Mouse (Mus musculus) CD4-positive helper T cell, adult 2 months (primary cell): ENCODE data around the gene Tenm3.

ENCODE experiments used
- DNase-seq: peaks from one replicate; pipeline ENCODE4 v3.0.0-alpha.2; 2012; ENCODE audit warnings: low read depth, missing footprints, low spot score

Tenm3 gene

GRCm38 (mm10) chr8:48670387-48670786 lies 173.4 kb downstream of the Tenm3 start:
- no peak for DNase-seq

DNA sequence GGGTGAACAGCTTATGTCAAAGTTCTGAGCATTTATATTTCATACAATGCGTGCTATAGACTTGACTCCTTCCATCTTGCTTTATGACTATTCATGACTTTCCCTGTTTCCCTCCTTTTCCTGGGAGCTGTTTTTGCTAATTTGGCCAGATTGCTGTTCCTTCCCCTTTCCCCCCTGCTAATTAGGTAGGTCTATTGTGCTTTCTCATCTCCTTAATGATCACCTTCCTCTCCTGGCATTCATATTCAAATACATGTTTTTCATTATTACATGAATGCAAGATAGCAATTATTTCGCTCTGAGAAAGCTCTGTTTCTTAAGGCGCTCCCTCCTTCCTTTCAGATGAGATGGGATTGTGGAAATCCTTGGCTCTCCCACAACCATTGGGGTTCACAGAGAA lies 178.6 kb downstream of the Tenm3 start:
- DNase-seq, result no peak

GRCm38 (mm10) chr8:48659226-48659625 lies 184.5 kb downstream of the Tenm3 start:
- no peak for DNase-seq

GRCm38 (mm10) chr8:48655381-48656043 lies 188.2 kb downstream of the Tenm3 start:
- no peak for DNase-seq

DNA sequence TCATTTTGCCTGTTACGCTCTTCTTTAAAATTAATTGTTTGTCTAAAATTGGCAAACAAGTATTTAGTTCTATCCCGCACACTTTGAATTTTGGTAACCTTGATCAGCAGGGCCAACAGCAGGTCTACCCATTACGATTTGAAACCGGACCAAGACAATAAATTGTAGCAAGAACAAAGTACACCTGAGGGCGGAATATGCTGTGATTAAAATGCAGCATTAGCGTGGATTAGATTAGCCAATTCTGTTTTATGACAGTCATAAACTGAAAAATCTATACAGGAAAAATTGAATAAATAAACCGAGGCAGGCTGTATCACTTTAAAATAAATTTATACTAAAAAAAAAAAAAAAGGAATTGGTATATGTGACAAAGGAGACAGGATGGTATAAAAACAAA lies 193.9 kb downstream of the Tenm3 start:
- no peak for DNase-seq

DNA sequence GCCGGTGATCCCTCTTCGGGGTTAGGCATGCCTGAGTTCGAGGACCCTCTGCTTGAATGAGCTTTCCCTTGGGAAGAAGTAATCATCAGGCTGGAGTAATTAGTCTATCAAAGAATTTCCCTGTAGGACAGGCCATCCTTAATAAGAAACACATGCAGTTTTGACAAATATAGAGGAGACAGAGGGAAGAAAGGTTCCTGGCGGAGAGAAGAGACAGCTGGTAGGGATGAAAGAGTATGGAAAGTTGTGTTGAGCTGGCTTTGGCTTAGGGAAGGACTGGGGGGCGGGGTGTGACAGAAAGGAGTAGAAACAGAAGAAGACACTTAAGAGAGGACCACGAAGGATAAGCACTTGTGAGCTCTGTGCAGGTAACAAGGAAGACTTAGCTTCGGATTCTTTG lies 194.3 kb downstream of the Tenm3 start:
- DNase-seq, result no peak

- DNase-seq, result no peak
Measured at GRCm38 (mm10) chr8:48646110-48646509, 197.6 kb downstream of the Tenm3 start.

GRCm38 (mm10) chr8:48638129-48638528 lies 205.6 kb downstream of the Tenm3 start:
- no peak for DNase-seq

DNA sequence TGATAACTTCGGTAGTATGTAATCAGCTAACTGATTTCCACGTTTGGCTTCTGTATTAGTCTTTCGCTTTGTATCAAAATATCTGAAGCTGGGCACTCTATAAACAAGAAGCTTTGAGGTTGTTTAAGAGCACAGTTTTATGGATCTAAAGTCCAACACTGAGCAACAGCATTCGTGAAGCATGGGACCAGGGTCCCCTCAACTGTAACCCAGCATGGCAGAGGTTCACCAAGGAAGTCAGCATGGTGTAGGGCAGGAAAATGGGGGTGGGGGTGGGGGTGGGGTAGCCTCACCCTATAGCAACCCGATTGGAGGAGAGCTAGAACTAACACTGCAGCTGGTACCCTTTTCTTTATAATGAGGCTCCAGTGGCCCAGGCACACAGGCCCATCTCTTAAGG lies 206.8 kb downstream of the Tenm3 start:
- no peak for DNase-seq

DNA sequence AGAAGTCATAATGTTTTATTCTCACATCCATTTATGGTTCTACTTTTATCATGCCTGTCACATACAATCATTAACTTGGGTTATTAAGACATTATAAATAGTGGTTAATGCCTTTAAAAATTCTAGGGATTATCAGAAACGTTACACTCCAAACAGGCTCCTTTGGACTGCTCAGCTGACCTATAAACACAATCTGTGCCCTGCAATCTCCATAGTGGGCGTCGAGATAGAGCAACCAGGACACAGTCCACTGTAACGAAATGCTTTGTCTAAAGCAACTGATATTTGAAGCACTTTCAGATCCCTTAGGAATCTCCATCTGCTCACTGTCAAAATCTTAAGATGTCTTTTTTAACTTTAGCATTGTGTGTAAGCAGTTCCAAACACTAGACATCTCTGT lies 207.9 kb downstream of the Tenm3 start:
- no peak for DNase-seq

- DNase-seq, result no peak
Measured at GRCm38 (mm10) chr8:48633426-48633825, 210.3 kb downstream of the Tenm3 start.

GRCm38 (mm10) chr8:48622517-48623153 lies 221.1 kb downstream of the Tenm3 start:
- no peak for DNase-seq

GRCm38 (mm10) chr8:48615088-48615487 lies 228.7 kb downstream of the Tenm3 start:
- DNase-seq, result no peak

GRCm38 (mm10) chr8:48611934-48612512 lies 231.7 kb downstream of the Tenm3 start:
- DNase-seq, result no peak

- no peak for DNase-seq
Measured at GRCm38 (mm10) chr8:48611126-48611525, 232.6 kb downstream of the Tenm3 start.

- no peak for DNase-seq
Measured at GRCm38 (mm10) chr8:48610316-48610715, 233.4 kb downstream of the Tenm3 start.

GRCm38 (mm10) chr8:48609684-48610083 lies 234.1 kb downstream of the Tenm3 start:
- no peak for DNase-seq

GRCm38 (mm10) chr8:48604190-48604897 lies 239.4 kb downstream of the Tenm3 start:
- DNase-seq, result no peak

DNA sequence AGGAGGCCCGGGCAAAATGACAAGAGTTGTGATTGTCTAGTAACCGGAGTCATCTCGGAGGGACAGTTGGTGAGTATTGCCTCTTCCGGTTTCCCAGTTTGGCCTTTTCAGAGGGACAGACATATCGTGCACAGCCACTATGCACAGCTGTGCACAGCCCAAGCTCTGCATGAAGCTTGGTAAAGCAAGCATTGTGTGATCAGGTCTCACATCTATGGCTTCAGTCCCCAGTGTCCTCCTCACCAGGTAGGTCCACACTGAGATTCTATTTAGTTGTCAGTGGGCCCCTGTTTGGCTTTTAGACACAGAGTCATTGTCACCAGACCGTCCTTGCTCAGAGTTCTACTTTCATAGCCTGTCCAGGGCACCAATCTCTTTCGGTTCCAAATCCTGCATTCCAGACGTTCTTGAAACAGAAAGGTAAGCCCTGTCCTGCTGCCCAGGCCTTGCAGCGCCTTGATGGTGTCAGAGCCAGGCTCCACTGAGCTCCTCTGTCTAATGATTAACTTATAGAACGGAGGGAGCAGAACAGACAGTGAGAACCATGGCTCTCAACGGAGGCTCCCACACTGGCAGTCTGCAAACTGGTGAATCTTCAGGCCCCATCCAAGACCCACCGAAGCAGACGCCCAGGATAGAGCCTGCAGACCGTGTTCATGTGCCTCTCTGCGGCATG lies 240.4 kb downstream of the Tenm3 start:
- DNase-seq, result no peak

DNA sequence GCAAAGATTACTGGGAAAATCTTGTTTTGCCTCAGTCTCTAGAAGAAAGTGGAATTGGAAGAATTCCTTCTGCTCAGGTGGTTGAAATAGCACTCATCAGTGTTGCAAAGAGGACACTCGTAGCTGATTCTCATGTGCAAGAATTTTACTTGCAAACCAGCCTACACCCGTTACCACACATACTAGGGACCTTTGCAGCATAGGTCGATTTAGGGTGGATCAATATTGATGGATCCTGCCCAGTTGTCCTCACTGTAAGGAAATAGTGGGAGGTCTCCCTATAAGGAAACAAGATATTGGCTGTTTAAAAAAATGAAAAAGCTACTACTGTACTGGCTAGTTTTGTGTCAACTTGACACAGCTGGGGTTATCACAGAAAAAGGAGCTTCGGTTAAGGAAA lies 242.1 kb downstream of the Tenm3 start:
- no peak for DNase-seq

GRCm38 (mm10) chr8:48599028-48599427 lies 244.7 kb downstream of the Tenm3 start:
- DNase-seq, result no peak

GRCm38 (mm10) chr8:48596332-48596731 lies 247.4 kb downstream of the Tenm3 start:
- DNase-seq, result no peak
